Mouse (Mus musculus): ENCODE results near the gene Dync1h1. TPM values are rescaled to one million over a fixed set of nuclear protein-coding genes. Genes with fewer than 3 reads are reported as not detected.
"Not testable (repeated sequence)": the region's sequence is repeated elsewhere in the genome, so short reads cannot be mapped to it uniquely, and the experiment has no call there.

Gene Dync1h1
- polyA plus RNA-seq, 1 experiment from 2014 or later: 51.0 TPM

- ATAC-seq (replicated peaks; ENCODE audit: insufficient number of reproducible peaks, low FRiP score, low TSS enrichment): peak; percentile 94
- WGBS (ENCODE audit: insufficient replicate concordance): under 1% methylated on average over 89 of the region's 89 CpGs
Observed at GRCm38 (mm10) chr12:110696173-110696974, 95.1 kb downstream of the Dync1h1 start.

GRCm38 (mm10) chr12:110696975-110697400 lies 95.7 kb downstream of the Dync1h1 start:
- peak overlapping the region; percentile 94 for H3K9ac ChIP-seq (ENCODE audit: low read depth, low read length)
- H3K27me3 ChIP-seq (ENCODE audit: control insufficient read depth, insufficient read depth, low read length): no peaks in the 10 kb centered on the region
- H3K4me3 ChIP-seq (ENCODE audit: low read depth, low read length): peak overlapping the region; percentile 83
- H3K9me3 ChIP-seq (replicated peaks; ENCODE audit: control insufficient read depth, low read length): no peaks in the 10 kb centered on the region
- ATAC-seq (replicated peaks; ENCODE audit: insufficient number of reproducible peaks, low FRiP score, low TSS enrichment): no peak
- H3K27ac ChIP-seq (ENCODE audit: low read depth, low read length): peak overlapping the region; percentile 89
- peak overlapping the region; percentile 88 for H3K4me2 ChIP-seq
- H3K36me3 ChIP-seq (ENCODE audit: control insufficient read depth, insufficient read depth, low read length): peaks cover 9% of the 10 kb centered on the region; the same call in 1 of the 2 replicates
- peaks cover 24% of the 10 kb centered on the region for H3K4me1 ChIP-seq (ENCODE audit: control insufficient read depth, insufficient read depth, low read length)
- WGBS (ENCODE audit: insufficient replicate concordance): 47% methylated on average over 9 of the region's 9 CpGs

More at GRCm38 (mm10) chr12:110696173-110696974, 95.1 kb downstream of the Dync1h1 start:
- H3K27me3 ChIP-seq (ENCODE audit: control insufficient read depth, insufficient read depth, low read length): no peaks in the 10 kb centered on the region
- peaks cover 18% of the 10 kb centered on the region for H3K4me1 ChIP-seq (ENCODE audit: control insufficient read depth, insufficient read depth, low read length)
- peaks cover 14% of the 10 kb centered on the region for H3K36me3 ChIP-seq (ENCODE audit: control insufficient read depth, insufficient read depth, low read length)
- H3K4me2 ChIP-seq: peak overlapping the region; percentile 88
- H3K9me3 ChIP-seq (replicated peaks; ENCODE audit: control insufficient read depth, low read length): no peaks in the 10 kb centered on the region
- peak overlapping the region; percentile 83 for H3K4me3 ChIP-seq (ENCODE audit: low read depth, low read length)
- H3K9ac ChIP-seq (ENCODE audit: low read depth, low read length): peak overlapping the region; percentile 94
- H3K27ac ChIP-seq (ENCODE audit: low read depth, low read length): peak overlapping the region; percentile 90

GRCm38 (mm10) chr12:110697457-110697856 lies 96.2 kb downstream of the Dync1h1 start:
- Histone ChIP-seq H3K27me3 (ENCODE audit: control insufficient read depth, insufficient read depth, low read length) (no peaks in the 10 kb centered on the region), H3K27ac (ENCODE audit: low read depth, low read length) (no peak overlapping the region), H3K36me3 (ENCODE audit: control insufficient read depth, insufficient read depth, low read length) (peaks cover 9% of the 10 kb centered on the region; the same call in 1 of the 2 replicates), H3K9ac (ENCODE audit: low read depth, low read length) (no peak overlapping the region), H3K9me3 (replicated peaks; ENCODE audit: control insufficient read depth, low read length) (no peaks in the 10 kb centered on the region), H3K4me1 (ENCODE audit: control insufficient read depth, insufficient read depth, low read length) (peaks cover 24% of the 10 kb centered on the region), H3K4me3 (ENCODE audit: low read depth, low read length) (no peak overlapping the region), H3K4me2 (peak overlapping the region; percentile 88; the same call in 1 of the 2 replicates)
- 58% methylated on average over 5 of the region's 5 CpGs for WGBS (ENCODE audit: insufficient replicate concordance)
- no peak for ATAC-seq (replicated peaks; ENCODE audit: insufficient number of reproducible peaks, low FRiP score, low TSS enrichment)

- WGBS (ENCODE audit: insufficient replicate concordance): 77% methylated on average over 1 of the region's 1 CpGs
- Histone ChIP-seq H3K36me3 (ENCODE audit: control insufficient read depth, insufficient read depth, low read length) (peaks cover 4% of the 10 kb centered on the region; the same call in 1 of the 2 replicates), H3K4me3 (ENCODE audit: low read depth, low read length) (no peak overlapping the region), H3K4me1 (ENCODE audit: control insufficient read depth, insufficient read depth, low read length) (peaks cover 24% of the 10 kb centered on the region), H3K4me2 (0 out of 2 replicates have a peak overlapping the region, but pooled peaks have one; percentile 45), H3K27ac (ENCODE audit: low read depth, low read length) (no peak overlapping the region), H3K27me3 (ENCODE audit: control insufficient read depth, insufficient read depth, low read length) (no peaks in the 10 kb centered on the region), H3K9ac (ENCODE audit: low read depth, low read length) (peak overlapping the region; percentile 58; the same call in 1 of the 2 replicates), H3K9me3 (replicated peaks; ENCODE audit: control insufficient read depth, low read length) (no peaks in the 10 kb centered on the region)
- no peak for ATAC-seq (replicated peaks; ENCODE audit: insufficient number of reproducible peaks, low FRiP score, low TSS enrichment)
Observed at GRCm38 (mm10) chr12:110698080-110698479, 96.8 kb downstream of the Dync1h1 start.

GRCm38 (mm10) chr12:110698523-110699170 lies 97.4 kb downstream of the Dync1h1 start:
- no peak for ATAC-seq (replicated peaks; ENCODE audit: insufficient number of reproducible peaks, low FRiP score, low TSS enrichment)
- peaks cover 28% of the 10 kb centered on the region for H3K4me1 ChIP-seq (ENCODE audit: control insufficient read depth, insufficient read depth, low read length)

GRCm38 (mm10) chr12:110699171-110699547 lies 97.9 kb downstream of the Dync1h1 start:
- H3K36me3 ChIP-seq (ENCODE audit: control insufficient read depth, insufficient read depth, low read length): peaks cover 4% of the 10 kb centered on the region; the same call in 1 of the 2 replicates
- WGBS (ENCODE audit: insufficient replicate concordance): 44% methylated on average over 2 of the region's 2 CpGs
- H3K27ac ChIP-seq (ENCODE audit: low read depth, low read length): peak overlapping the region; percentile 41; the same call in 1 of the 2 replicates
- peak overlapping the region; percentile 58 for H3K9ac ChIP-seq (ENCODE audit: low read depth, low read length)
- H3K9me3 ChIP-seq (replicated peaks; ENCODE audit: control insufficient read depth, low read length): no peaks in the 10 kb centered on the region
- H3K27me3 ChIP-seq (ENCODE audit: control insufficient read depth, insufficient read depth, low read length): no peaks in the 10 kb centered on the region
- no peak for ATAC-seq (replicated peaks; ENCODE audit: insufficient number of reproducible peaks, low FRiP score, low TSS enrichment)
- H3K4me2 ChIP-seq: peak overlapping the region; percentile 45
- H3K4me3 ChIP-seq (ENCODE audit: low read depth, low read length): no peak overlapping the region
- H3K4me1 ChIP-seq (ENCODE audit: control insufficient read depth, insufficient read depth, low read length): peaks cover 28% of the 10 kb centered on the region

More at GRCm38 (mm10) chr12:110698523-110699170, 97.4 kb downstream of the Dync1h1 start:
- Histone ChIP-seq H3K27me3 (ENCODE audit: control insufficient read depth, insufficient read depth, low read length) (no peaks in the 10 kb centered on the region), H3K36me3 (ENCODE audit: control insufficient read depth, insufficient read depth, low read length) (peaks cover 4% of the 10 kb centered on the region; the same call in 1 of the 2 replicates), H3K9me3 (replicated peaks; ENCODE audit: control insufficient read depth, low read length) (no peaks in the 10 kb centered on the region), H3K27ac (ENCODE audit: low read depth, low read length) (peak overlapping the region; percentile 41; the same call in 1 of the 2 replicates), H3K4me2 (peak overlapping the region; percentile 45), H3K9ac (ENCODE audit: low read depth, low read length) (peak overlapping the region; percentile 58), H3K4me3 (ENCODE audit: low read depth, low read length) (peak overlapping the region; percentile 5; the same call in 1 of the 2 replicates)
- WGBS (ENCODE audit: insufficient replicate concordance): 24% methylated on average over 15 of the region's 15 CpGs

- Histone ChIP-seq H3K27ac (ENCODE audit: low read depth, low read length) (no peak overlapping the region), H3K4me3 (ENCODE audit: low read depth, low read length) (no peak overlapping the region), H3K4me2 (no peak overlapping the region), H3K36me3 (ENCODE audit: control insufficient read depth, insufficient read depth, low read length) (no peaks in the 10 kb centered on the region), H3K9ac (ENCODE audit: low read depth, low read length) (peak overlapping the region; percentile 7; the same call in 1 of the 2 replicates), H3K9me3 (replicated peaks; ENCODE audit: control insufficient read depth, low read length) (no peaks in the 10 kb centered on the region), H3K27me3 (ENCODE audit: control insufficient read depth, insufficient read depth, low read length) (no peaks in the 10 kb centered on the region), H3K4me1 (ENCODE audit: control insufficient read depth, insufficient read depth, low read length) (peaks cover 20% of the 10 kb centered on the region)
- no peak for ATAC-seq (replicated peaks; ENCODE audit: insufficient number of reproducible peaks, low FRiP score, low TSS enrichment)
- WGBS (ENCODE audit: insufficient replicate concordance): 53% methylated on average over 2 of the region's 2 CpGs
Observed at GRCm38 (mm10) chr12:110700730-110701129, 99.5 kb downstream of the Dync1h1 start.

- peaks cover 20% of the 10 kb centered on the region for H3K4me1 ChIP-seq (ENCODE audit: control insufficient read depth, insufficient read depth, low read length)
- ATAC-seq (replicated peaks; ENCODE audit: insufficient number of reproducible peaks, low FRiP score, low TSS enrichment); H3K4me3 ChIP-seq (ENCODE audit: low read depth, low read length); H3K4me2 ChIP-seq; H3K27me3 ChIP-seq (ENCODE audit: control insufficient read depth, insufficient read depth, low read length); H3K9me3 ChIP-seq (replicated peaks; ENCODE audit: control insufficient read depth, low read length); H3K27ac ChIP-seq (ENCODE audit: low read depth, low read length); H3K36me3 ChIP-seq (ENCODE audit: control insufficient read depth, insufficient read depth, low read length): not testable (repeated sequence)
- WGBS (ENCODE audit: insufficient replicate concordance): 34% methylated on average over 3 of the region's 3 CpGs
- 0 out of 2 replicates have a peak overlapping the region, but pooled peaks have one; percentile 22 for H3K9ac ChIP-seq (ENCODE audit: low read depth, low read length)
Observed at GRCm38 (mm10) chr12:110701363-110701762, 100.1 kb downstream of the Dync1h1 start.
